Comparison of ENCODE assay signal across 9 mouse cellular contexts in the genomic region with DNA sequence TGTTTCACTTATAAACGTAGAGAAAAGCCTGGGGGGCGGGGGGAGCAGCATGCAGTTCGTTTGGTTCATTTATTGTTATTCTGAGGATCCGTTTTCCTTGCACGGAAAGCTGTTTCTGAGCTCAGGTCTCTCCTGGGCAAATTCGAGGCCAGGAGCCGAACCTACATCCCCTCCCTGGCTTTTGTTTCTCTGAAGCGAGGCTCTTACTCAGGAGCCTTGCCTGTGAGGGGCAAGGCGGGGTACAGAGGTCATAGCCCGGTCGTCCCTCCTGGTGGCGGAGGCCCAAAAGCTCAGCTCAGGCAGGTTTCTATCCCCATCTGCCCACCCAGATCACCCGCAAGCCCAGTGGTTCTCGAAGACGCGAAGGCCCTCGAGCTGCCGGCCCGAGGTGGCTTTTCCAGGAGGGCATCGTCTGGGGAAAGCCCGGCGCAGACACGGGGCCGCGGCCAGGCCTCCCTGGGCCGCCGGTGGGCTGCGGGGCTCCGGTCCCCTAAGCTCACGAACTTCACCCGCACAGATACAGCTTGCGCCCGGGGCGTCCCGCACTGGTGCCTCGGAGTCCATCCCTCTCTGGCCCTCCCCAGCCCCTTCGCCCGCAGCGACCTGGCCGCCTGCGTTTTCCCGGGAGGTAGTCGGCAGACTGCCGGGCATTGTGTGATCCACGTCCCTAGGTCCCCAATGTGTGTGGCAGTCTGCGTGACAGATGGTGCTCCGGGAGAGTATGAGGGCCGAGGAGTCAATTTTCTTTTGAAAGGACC. TPM values are rescaled to one million over a fixed set of nuclear protein-coding genes. Genes with fewer than 3 reads are reported as not detected.
A peak's percentile ranks its signal among the peaks of the same experiment; 100 is the strongest.
DNase-seq lines count a peak whose midpoint lies in the region; ATAC-seq lines count a peak whose summit lies in the region.
"Had no signal": no experiment of that assay in that cellular context is flagged by ENCODE, and none has a peak within 500 bp of the region (broad histone marks: within the 10 kb centered on the region; RNA-seq: fewer than 3 reads in every experiment).

No protein-coding gene starts in this region.

- peaks cover 23% of the 10 kb centered on the region for H3K4me1 ChIP-seq in heart, embryonic 13.5 days
- peaks cover 21% of the 10 kb centered on the region for H3K4me1 ChIP-seq in embryonic facial prominence, embryonic 13.5 days
- peaks cover 5% of the 10 kb centered on the region; the same call in 1 of the 2 replicates for H3K4me1 ChIP-seq in intestine, embryonic 14.5 days (replicated peaks; ENCODE audit: control insufficient read depth, insufficient read depth, low read length)
- H3K4me1 ChIP-seq in neural tube, embryonic 11.5 days (ENCODE audit: control insufficient read depth, insufficient read depth, low read length) = 0 out of 2 replicates have a peak, but pooled peaks cover 5% of the 10 kb centered on the region

- peak overlapping the region; percentile 64 for H3K9ac ChIP-seq in heart, embryonic 13.5 days
- peak overlapping the region; percentile 63 for H3K9ac ChIP-seq in embryonic facial prominence, embryonic 13.5 days
- H3K9ac ChIP-seq in intestine, embryonic 14.5 days (ENCODE audit: low read length) = no peak overlapping the region
- peak overlapping the region; percentile 85 for H3K9ac ChIP-seq in neural tube, embryonic 11.5 days (ENCODE audit: low read length)

- H3K9me3 ChIP-seq in heart, embryonic 13.5 days = no peaks in the 10 kb centered on the region
- H3K9me3 ChIP-seq in embryonic facial prominence, embryonic 13.5 days = no peaks in the 10 kb centered on the region
- no peaks in the 10 kb centered on the region for H3K9me3 ChIP-seq in intestine, embryonic 14.5 days (ENCODE audit: control insufficient read depth, low read length)
- H3K9me3 ChIP-seq in neural tube, embryonic 11.5 days (ENCODE audit: control insufficient read depth, low read length) = no peaks in the 10 kb centered on the region

- H3K27ac ChIP-seq in heart, embryonic 13.5 days (replicated peaks) = no peak overlapping the region
- no peak overlapping the region for H3K27ac ChIP-seq in embryonic facial prominence, embryonic 13.5 days
- no peak overlapping the region for H3K27ac ChIP-seq in intestine, embryonic 14.5 days (ENCODE audit: low read depth)
- H3K27ac ChIP-seq in neural tube, embryonic 11.5 days (ENCODE audit: low read depth, low read length) = peak overlapping the region; percentile 98

- peaks cover 88% of the 10 kb centered on the region for H3K27me3 ChIP-seq in heart, embryonic 13.5 days (replicated peaks)
- peaks cover 88% of the 10 kb centered on the region for H3K27me3 ChIP-seq in embryonic facial prominence, embryonic 13.5 days
- peaks cover 85% of the 10 kb centered on the region for H3K27me3 ChIP-seq in intestine, embryonic 14.5 days (replicated peaks; ENCODE audit: control insufficient read depth, insufficient read depth, low read length)
- peaks cover 25% of the 10 kb centered on the region for H3K27me3 ChIP-seq in neural tube, embryonic 11.5 days (ENCODE audit: control insufficient read depth, insufficient read depth, low read length)

- 1% methylated on average over 48 of the region's 48 CpGs for WGBS in heart, embryonic 13.5 days
- WGBS in embryonic facial prominence, embryonic 13.5 days = under 1% methylated on average over 48 of the region's 48 CpGs
- 1% methylated on average over 48 of the region's 48 CpGs for WGBS in intestine, embryonic 14.5 days
- WGBS in neural tube, embryonic 11.5 days = 1% methylated on average over 48 of the region's 48 CpGs

- peak overlapping the region; percentile 50 for H3K4me3 ChIP-seq in heart, embryonic 13.5 days
- peak overlapping the region; percentile 35 for H3K4me3 ChIP-seq in embryonic facial prominence, embryonic 13.5 days
- peak overlapping the region; percentile 20 for H3K4me3 ChIP-seq in intestine, embryonic 14.5 days (ENCODE audit: low read depth, low read length)
- peak overlapping the region; percentile 56 for H3K4me3 ChIP-seq in neural tube, embryonic 11.5 days (ENCODE audit: low read depth, low read length)

- H3K36me3 ChIP-seq in heart, embryonic 13.5 days = no peaks in the 10 kb centered on the region
- H3K36me3 ChIP-seq in embryonic facial prominence, embryonic 13.5 days = no peaks in the 10 kb centered on the region
- H3K36me3 ChIP-seq in intestine, embryonic 14.5 days (ENCODE audit: control insufficient read depth, insufficient read depth, low read length) = no peaks in the 10 kb centered on the region
- no peaks in the 10 kb centered on the region for H3K36me3 ChIP-seq in neural tube, embryonic 11.5 days (ENCODE audit: control insufficient read depth, insufficient read depth, low read length)

- ATAC-seq in heart, embryonic 13.5 days (ENCODE audit: extremely low read depth, insufficient number of reproducible peaks, low FRiP score, low TSS enrichment) = no peak
- peak; percentile 26; the same call in 1 of the 2 replicates for ATAC-seq in embryonic facial prominence, embryonic 13.5 days (ENCODE audit: insufficient number of reproducible peaks, insufficient read depth, low FRiP score, low TSS enrichment, low read depth)
- no peak for ATAC-seq in intestine, embryonic 14.5 days (replicated peaks; ENCODE audit: low FRiP score, low TSS enrichment, low read depth)
- ATAC-seq in neural tube, embryonic 11.5 days (ENCODE audit: insufficient read depth, low FRiP score, low TSS enrichment) = peak; percentile 74
- ATAC-seq: Patski had no signal

- peak overlapping the region; percentile 73 for H3K4me2 ChIP-seq in heart, embryonic 13.5 days
- H3K4me2 ChIP-seq in embryonic facial prominence, embryonic 13.5 days = peak overlapping the region; percentile 66
- peak overlapping the region; percentile 40 for H3K4me2 ChIP-seq in intestine, embryonic 14.5 days (ENCODE audit: low read length)
- peak overlapping the region; percentile 61 for H3K4me2 ChIP-seq in neural tube, embryonic 11.5 days (ENCODE audit: low read depth)

- no peak for DNase-seq in heart, postnatal 4 days
- peak; percentile 62 for DNase-seq in ZHBTc4 (ENCODE audit: low read depth, low spot score)
- DNase-seq in intestine, embryonic 14.5 days (ENCODE audit: low spot score) = peak; percentile 77
- DNase-seq in neural tube, embryonic 11.5 days (ENCODE audit: low spot score) = peak; percentile 70
- no peak for DNase-seq in left cerebral cortex, adult 8-10 months (ENCODE audit: low spot score in 2 of 2)
- DNase-seq in frontal cortex, postnatal 36 days (ENCODE audit: low spot score in 2 of 2) = no peak

RNA-seq across cellular contexts. Expression of gene Nhlh2, which starts 1.6 kb away (rescaled TPM):
- polyA plus RNA-seq in heart, embryonic 13.5 days (2015; fragmentation: Nextera tagmentation; extraction: Ambion mirVana) = not detected in 2 replicates
- not detected for total RNA-seq in heart, postnatal 4 days (2021)
- 2.5 and 4.2 TPM in 2 replicates for polyA plus RNA-seq in embryonic facial prominence, embryonic 13.5 days (2015; fragmentation: Nextera tagmentation; extraction: Ambion mirVana)
- polyA plus RNA-seq in intestine, embryonic 14.5 days (2014; fragmentation: Nextera tagmentation; extraction: Ambion mirVana) = 0.08 TPM in 1 of 2 replicates, not detected in the other
- polyA plus RNA-seq in neural tube, embryonic 11.5 days (2014; fragmentation: Nextera tagmentation; extraction: Ambion mirVana) = 94.0 and 109 TPM in 2 replicates
- total RNA-seq in left cerebral cortex, adult 8-10 months (2022) = under 1 TPM; 0.13 to 0.51 (median 0.21) TPM
- polyA plus RNA-seq: Patski had no signal

Comparison
In these comparisons a context has a peak if more than half of its experiments do, and no peak if none do; other contexts are left out.
1. ATAC-seq: peak in embryonic facial prominence, embryonic 13.5 days (single experiment) and neural tube, embryonic 11.5 days (single experiment); none in heart, embryonic 13.5 days (single experiment) and intestine, embryonic 14.5 days (single experiment).
2. DNase-seq: peak in ZHBTc4 (single experiment), intestine, embryonic 14.5 days (single experiment) and neural tube, embryonic 11.5 days (single experiment); none in heart, postnatal 4 days (single experiment), left cerebral cortex, adult 8-10 months (0 of 2) and frontal cortex, postnatal 36 days (0 of 2).
3. RNA of gene Nhlh2, which starts 1.6 kb away (polyA plus RNA-seq): 94.0 to 109 TPM in neural tube, embryonic 11.5 days; 2.5 to 4.2 TPM in embryonic facial prominence, embryonic 13.5 days, 0.08 TPM in intestine, embryonic 14.5 days and not detected in heart, embryonic 13.5 days; every median in the first group is over 10 times any median in the second.
4. Peak in every context shown above with its lines, with median percentiles within 50 percentile points of each other: H3K4me2 ChIP-seq and H3K4me3 ChIP-seq.